Comparison of ENCODE assay signal across 16 mouse cellular contexts in the genomic region with DNA sequence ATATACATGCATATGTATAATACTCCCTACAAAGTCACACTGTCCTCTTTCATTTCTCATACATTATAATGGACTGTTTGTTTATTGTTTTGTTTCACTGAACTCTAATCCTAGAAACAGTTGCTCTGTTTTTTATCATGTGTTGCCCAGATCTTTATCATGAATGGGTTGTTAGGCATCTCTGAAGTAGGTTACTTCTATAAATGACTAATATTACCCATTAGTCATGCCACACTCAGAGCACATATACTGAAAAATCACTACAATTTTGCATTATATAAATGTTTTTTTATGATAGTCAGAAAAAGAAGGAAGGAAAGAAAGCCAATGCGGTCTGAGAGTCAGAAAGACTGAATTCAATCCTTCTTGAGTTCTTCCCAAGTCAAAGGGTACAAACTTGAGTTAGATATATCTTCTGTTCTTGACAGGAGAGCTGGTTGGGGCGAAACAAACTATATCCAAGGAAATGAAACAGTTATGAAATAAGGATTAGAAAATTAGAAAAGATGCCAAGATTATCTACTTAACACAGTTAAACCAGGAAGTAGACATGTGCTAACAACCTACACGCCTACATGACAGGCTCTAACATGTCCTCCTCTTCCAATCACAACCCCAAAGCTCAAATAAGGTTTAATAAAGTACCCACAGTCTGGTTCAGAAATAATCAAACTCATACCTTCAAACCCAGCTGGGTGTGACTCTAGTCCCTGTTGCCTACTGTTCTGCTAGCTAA.
DNase-seq lines count a peak whose midpoint lies in the region; ATAC-seq lines count a peak whose summit lies in the region.
"Had no signal": no experiment of that assay in that cellular context is flagged by ENCODE, and none has a peak within 500 bp of the region (broad histone marks: within the 10 kb centered on the region; RNA-seq: fewer than 3 reads in every experiment).

No protein-coding gene starts in this region.

- peak; percentile 24 for ATAC-seq in CD4-positive, CD25-positive, alpha-beta regulatory T cell, adult 4 months
- peak; percentile 43 for ATAC-seq in granulocyte monocyte progenitor cell, adult 5-6 weeks (replicated peaks; ENCODE audit: poor library complexity, severe bottlenecking)
- 0 out of 2 replicates have a peak, but pooled peaks have one; percentile 22 for ATAC-seq in megakaryocyte-erythroid progenitor cell, adult 5-6 weeks (replicated peaks; ENCODE audit: low FRiP score, low TSS enrichment, poor library complexity, severe bottlenecking)
- ATAC-seq: forebrain, embryonic 13.5 days; forebrain, postnatal 0 days had no signal

- peak; percentile 20 for DNase-seq in 3T3-L1 (ENCODE audit: low read depth, low spot score)
- no peak for DNase-seq in kidney, adult 9 months
- no peak for DNase-seq in thymus, postnatal 0 days (ENCODE audit: low spot score)
- no peak for DNase-seq in testis, postnatal 14 days (ENCODE audit: low spot score)
- DNase-seq: adrenal gland, adult 2 months; adrenal gland, postnatal 25 days; cerebellum, adult 2 months; cerebellum, postnatal 10 days; forebrain, postnatal 0 days; gastrocnemius, postnatal 14 days; heart, adult 11 months; heart, postnatal 36 days had no signal
